Mouse (Mus musculus) frontal cortex, postnatal 14 days (tissue): Measurements from ENCODE around the gene Mettl17.
A peak's percentile ranks its signal among the peaks of the same experiment; 100 is the strongest.
"Not testable (repeated sequence)": the region's sequence is repeated elsewhere in the genome, so short reads cannot be mapped to it uniquely, and the experiment has no call there.

ENCODE experiments used
- DNase-seq, 2 experiments: peaks; one replicate each; pipeline ENCODE4 v3.0.0; 2022; ENCODE audit warnings: low spot score in 2 of 2

The Mettl17 gene

DNA sequence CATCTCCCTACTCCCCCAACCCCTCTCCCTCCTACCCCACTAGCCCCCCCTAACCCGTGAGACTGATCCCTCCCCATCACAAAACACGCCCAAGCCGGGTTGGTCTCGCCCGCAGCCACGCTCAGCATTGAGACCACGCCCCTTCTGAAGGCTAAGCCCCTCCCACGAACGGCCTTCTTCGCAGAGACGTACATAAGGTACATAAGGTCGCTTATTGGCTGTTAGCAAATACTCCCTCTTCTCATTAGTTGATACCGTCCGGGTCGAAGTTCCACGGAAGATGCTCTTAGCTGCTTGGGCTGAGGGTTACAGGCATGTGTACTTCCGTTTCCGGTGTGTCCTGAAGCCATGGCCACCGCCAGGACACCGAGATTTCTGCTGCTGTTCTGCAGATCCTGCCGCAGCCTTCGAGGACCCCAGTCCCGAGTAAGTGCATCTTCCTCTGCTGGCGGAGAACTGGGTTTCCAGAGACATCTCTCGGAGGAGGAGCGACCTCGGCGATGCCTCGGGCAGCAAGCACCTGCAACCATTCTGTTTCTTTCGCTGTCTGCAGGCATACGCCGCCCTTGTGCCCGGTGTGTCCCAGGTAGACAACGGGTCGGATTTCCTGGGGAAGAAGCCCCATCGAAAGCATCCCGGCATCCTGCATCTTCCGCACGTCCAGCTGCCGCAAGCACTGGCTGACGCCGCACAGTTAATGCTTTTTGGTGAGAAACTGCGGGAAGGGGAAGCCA lies at the start of gene Mettl17:
TSS of gene Mettl17 (plus strand) at position 245 of the 734 bp plus-strand sequence.
- peak; percentile 92 to 93 for DNase-seq

DNA sequence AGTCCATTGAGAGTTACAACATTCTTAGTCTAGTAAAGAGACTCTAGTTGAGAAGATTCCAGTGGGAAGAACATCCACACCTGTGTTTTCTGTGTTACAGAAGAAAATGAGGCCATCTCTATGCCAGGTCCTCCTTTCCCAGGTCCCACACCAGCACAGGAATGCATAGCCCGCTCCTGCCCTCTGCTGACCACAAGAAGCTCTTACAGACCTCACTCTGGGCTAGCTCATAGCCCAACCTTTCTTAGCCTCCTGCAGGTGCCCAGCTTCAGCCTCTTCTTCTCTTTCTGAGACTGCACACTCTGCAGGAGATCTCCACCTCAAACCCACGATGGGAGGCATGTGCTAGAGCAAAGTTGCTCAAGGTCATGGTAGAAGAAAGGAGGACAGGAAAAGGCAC lies 46.2 kb upstream of the Mettl17 start:
- not testable (repeated sequence) for DNase-seq

- no peak for DNase-seq
These were observed 42.4 kb upstream of the Mettl17 start for GRCm38 (mm10) chr14:51842250-51842649.

DNA sequence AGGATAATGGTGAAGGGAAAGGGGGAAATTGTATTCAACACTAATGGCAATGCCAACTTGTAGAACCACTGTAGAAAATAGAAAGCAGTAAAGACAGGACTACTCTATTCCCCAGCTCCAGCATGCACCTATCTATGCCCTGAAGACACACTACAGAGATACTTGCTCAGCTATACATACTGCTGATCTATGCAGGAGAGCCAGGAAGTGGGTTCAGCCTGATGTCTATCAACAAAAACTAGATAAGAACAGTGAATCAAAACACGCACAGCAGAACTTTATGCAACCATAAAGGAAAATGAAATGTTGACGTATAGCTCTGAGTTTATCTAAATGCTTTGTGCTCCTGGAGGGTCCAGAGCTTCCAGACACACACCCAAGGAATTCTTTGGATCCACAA lies 41.9 kb upstream of the Mettl17 start:
- no peak for DNase-seq

- DNase-seq: no peak
These were observed 40.8 kb upstream of the Mettl17 start for GRCm38 (mm10) chr14:51843882-51844281.

DNA sequence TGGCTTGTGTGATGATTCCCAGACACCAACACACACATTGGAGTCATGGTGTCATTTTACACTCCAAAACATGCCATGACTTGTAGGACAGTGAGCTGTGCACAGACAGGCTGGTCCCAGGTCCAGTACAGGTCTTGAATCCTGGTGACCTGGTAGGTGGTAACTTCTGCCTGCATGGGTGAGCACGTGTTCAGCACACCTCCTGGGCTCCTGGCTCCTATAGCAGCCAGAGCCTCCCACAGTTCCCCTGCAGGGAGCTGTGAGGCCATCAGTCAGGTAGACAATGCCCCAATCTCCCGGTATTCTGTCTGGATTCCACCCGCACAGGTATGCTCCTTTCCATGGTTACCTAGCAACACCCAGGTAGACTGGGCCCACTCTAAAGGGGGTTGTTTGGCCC lies 38.1 kb upstream of the Mettl17 start:
- no peak for DNase-seq

GRCm38 (mm10) chr14:51851006-51851405 lies 33.6 kb upstream of the Mettl17 start:
- DNase-seq: not testable (repeated sequence)

GRCm38 (mm10) chr14:51853399-51853798 lies 31.2 kb upstream of the Mettl17 start, which contains the start of gene Ear6:
TSS of gene Ear6 (plus strand) at chr14:51853699.
- DNase-seq: no peak

DNA sequence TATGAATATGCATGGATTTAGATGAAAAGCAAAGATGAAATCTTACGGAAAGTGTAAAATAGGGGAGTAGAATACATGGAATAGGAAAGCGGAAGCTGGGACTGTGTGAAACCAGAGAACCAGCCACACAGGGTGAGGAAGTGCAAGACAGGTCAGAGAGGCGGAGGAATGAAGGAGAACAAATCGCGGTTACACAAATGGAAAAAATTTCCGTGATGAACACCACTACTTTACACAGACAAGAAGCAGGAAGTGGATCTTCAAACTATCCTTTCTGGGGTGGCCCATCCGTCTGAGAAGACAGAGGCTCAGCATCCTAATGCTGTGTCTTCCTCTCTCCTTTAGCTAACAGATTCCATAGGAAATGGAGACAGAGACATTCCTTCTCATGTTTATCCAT lies 29.4 kb upstream of the Mettl17 start:
- not testable (repeated sequence) for DNase-seq

- DNase-seq: not testable (repeated sequence)
These were observed 21.0 kb upstream of the Mettl17 start for GRCm38 (mm10) chr14:51863603-51864002.

DNA sequence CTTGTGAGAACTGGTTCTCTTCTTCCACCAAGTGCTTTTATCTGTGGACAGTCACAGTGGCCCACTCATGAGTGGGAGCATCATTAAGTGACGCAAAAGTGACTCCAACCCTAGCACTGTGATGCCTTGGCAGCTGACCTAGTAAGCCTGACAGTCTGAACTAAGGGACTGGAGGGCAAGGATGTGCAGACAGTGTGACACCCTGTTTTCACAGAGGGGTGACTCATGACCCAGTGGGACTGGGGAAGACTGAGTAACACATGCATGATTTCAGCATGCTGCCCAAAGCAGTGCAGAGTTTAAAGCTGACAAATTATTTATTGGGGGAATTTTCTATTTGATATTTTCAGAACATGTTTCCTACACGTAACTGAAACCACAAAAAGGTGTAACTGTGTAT lies 13.9 kb upstream of the Mettl17 start:
- DNase-seq: no peak

DNA sequence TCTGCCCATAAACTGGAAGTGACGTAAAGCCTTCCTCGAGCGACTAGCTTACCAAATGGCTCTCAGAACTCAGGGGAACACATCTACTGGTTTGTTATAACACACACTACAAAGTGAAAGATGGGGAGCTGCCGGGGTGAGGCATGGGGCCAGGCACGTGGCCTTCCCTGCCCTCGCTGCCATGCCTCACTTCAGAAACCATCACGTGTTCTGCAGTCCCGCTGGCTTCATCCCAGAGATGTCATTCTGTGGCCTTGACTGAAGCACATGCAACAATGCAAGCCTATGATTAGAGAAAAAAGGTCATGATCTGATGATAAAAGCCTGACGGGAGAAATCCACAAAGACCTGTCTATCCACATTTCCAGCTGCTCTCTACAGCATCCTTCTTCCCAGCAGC lies 12.9 kb upstream of the Mettl17 start:
- no peak for DNase-seq

DNA sequence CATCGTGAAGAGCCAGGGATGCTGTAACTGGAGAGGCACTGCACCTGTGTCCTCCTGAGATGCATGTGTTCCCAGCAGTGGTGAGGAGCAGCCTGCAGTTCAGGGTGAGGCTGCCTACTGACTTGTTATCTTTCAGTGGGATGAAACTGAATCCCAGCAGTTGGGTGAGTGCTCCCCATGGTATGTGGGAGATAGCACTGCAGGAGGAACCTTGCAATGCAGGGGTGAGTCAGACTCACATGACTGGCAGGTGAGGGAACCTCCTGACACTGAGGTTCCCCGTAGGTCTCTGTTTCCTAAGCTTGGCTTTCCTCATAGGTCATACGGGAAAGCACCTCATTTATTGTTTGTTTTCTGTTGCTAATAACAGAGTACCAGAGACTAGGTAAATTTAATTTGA lies 7.1 kb upstream of the Mettl17 start:
- no peak for DNase-seq

GRCm38 (mm10) chr14:51883527-51884030 lies 1.1 kb upstream of the Mettl17 start:
- peak; percentile 47 to 50 for DNase-seq

GRCm38 (mm10) chr14:51884031-51884544 lies 554 bp upstream of the Mettl17 start:
- DNase-seq: no peak

DNA sequence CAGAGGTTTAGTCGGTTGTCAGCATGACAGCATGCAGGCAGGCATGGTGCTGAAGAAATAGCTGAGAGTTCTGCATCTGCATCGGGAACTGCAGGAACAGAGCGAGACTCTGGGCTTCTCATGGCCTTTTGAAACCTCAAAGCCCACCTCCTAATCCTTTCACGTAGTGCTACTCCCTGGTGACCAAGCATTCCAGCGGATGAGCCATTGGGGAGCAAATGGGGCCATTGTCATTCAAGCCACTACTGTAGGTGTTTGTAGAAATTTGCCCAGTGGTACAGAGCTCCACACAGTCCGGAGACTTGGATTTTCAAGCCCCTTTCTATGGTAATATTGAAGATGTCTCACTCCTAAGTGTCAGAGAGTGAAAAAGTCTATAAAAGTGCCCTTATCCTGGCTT lies 1.4 kb downstream of the Mettl17 start:
- DNase-seq: no peak

DNA sequence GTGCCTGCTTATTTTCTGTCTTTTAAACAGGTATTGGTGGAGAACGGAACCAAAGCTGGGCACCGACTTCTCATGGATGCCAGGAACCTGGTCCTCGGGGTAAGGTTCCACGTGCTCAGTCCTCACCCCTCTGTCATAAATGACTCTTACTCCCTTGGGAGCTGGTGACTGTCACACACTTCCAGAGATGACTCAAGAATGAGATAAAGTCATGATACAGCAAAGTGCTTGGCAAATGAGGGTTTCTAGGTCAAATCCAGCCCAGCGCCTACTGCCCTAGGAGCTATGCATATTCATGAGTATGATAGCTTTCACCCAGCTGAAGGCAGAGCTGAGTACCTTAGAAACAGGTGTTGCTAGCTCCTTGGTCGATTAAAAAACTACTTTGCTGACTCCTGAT lies 5.2 kb downstream of the Mettl17 start:
- no peak for DNase-seq

DNA sequence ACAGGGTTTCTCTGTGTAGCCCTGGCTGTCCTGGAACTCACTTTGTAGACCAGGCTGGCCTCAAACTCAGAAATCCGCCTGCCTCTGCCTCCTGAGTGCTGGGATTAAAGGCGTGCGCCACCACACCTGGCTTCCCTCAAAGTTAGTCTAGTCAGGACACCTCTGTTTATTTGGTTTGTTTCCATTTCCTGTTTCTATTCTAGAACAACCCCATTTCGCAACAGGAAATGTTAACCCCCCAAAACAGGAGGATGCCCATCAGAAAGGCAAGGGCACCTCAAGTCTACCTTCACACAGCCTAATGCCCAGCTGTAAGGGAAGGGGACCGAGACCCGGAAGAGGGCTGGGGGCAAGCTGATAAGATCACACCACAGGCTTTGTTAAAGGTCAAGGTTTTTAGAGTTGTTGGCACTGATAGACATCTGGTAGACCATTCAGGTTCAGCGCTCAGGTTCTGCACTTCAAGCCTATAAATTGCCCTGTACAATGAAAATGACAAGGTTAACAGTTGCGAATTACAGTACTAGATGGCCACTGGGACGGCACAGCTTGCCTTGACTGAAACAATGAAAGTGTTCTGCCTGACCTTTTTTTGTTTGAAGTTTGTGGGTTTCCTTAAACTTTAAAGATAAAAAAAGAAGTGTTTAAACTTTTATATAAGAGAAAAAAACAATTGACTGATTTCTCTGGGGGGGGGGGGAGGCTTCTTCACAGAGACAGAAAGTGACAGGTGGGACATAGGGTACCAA lies 7.7 kb downstream of the Mettl17 start, which contains the start of gene Slc39a2:
TSS of gene Slc39a2 (plus strand) at position 699 of the 749 bp plus-strand sequence.
- no peak for DNase-seq

DNA sequence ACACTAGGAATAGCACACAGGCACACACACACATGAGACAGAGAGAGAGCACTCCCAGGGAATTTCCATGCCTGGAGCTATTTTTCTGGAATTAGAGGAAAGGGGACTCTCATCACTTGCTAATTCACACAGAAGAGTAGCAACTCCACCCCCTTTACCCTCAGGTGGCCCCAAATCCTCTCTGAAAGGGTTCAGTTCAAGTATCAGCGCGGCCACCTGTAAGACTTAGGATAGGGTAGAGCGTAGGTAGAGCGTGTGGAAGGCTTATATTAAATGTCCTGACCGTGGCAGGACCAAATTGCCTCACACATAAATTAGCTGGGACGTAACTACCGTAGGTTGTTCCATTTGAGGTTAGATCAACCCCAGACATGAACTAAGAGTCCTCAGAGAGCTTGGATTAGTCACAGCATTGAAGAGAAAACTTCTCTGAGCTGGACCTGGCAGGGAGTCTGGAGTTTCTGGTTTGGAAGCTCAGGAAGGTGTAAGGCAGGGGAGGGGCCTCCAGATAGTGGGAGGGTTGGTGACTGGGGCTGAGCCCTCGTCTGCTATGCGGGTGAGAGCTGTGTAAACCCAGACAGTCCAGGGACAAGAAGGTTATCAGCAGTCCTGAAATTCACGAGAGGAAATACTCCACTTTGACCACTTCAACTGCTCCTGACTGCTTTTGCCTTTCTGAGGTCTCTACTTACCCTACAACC lies 8.6 kb downstream of the Mettl17 start:
- DNase-seq: no peak

DNA sequence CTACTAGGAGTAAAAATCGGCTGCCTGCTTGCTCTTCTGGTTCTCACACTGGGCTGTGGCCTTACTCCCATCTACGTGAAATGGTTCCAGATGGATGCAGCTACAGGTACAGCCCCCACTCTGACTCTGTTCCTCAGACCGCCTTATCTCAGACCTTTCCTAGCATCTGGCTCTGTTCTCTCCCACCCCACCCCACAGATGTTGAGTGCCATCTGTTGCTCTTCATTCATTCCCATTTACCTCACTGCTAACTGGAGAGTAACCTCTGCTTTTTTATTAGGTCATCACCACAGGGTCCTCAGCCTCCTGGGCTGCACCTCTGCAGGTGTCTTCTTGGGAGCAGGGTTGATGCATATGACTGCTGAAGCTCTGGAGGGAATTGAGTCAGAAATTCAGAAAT lies 9.2 kb downstream of the Mettl17 start:
- no peak for DNase-seq

- no peak for DNase-seq
These were observed 10.4 kb downstream of the Mettl17 start for GRCm38 (mm10) chr14:51895071-51895470.

DNA sequence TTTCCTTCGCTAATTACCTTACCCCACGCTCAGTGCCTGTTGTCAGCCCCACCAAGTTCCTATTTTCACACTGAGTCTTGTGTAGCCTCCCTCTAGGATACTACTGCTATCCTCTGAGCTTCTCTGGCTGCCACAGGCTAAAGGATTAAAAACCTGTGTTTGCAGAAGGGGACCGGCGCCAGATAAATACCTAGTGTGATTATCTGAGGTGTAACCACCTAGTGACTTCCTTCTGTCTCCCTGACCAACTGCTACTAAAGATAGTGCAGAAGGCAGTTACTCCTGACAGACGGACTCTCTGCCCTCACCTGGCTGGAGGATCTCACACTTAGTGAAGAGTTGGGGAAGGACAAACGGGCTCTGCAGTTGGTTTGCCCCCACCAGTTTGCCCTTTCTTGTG lies 11.4 kb downstream of the Mettl17 start:
- no peak for DNase-seq
